Mouse (Mus musculus): ENCODE data around the gene Fam78a. TPM values are rescaled to one million over a fixed set of nuclear protein-coding genes. Genes with fewer than 3 reads are reported as not detected.

The Fam78a gene
- polyA plus RNA-seq, 1 experiment from 2014 or later, result 1.7 TPM

- Histone ChIP-seq H3K9me3 (ENCODE audit: control insufficient read depth, low read length) (no peaks in the 10 kb centered on the region), H3K9ac (ENCODE audit: low read depth, low read length) (no peak overlapping the region), H3K4me3 (ENCODE audit: low read length) (no peak overlapping the region), H3K27me3 (ENCODE audit: control insufficient read depth, insufficient read depth, low read length) (no peaks in the 10 kb centered on the region), H3K4me1 (ENCODE audit: control insufficient read depth, insufficient read depth, low read length) (no peaks in the 10 kb centered on the region), H3K27ac (ENCODE audit: low read depth, low read length) (no peak overlapping the region), H3K36me3 (ENCODE audit: control insufficient read depth, insufficient read depth, low read length) (no peaks in the 10 kb centered on the region), H3K4me2 (replicated peaks; ENCODE audit: low read depth, low read length) (no peak overlapping the region)
- 0 out of 2 replicates have a peak, but pooled peaks have one; percentile 15 for ATAC-seq (ENCODE audit: low FRiP score, low TSS enrichment)
- 33% methylated on average over 16 of the region's 16 CpGs for WGBS
Observed at GRCm38 (mm10) chr2:32127653-32128535, 43.2 kb upstream of the Fam78a start.

GRCm38 (mm10) chr2:32121785-32122184, 37.1 kb upstream of the Fam78a start:
- H3K4me3 ChIP-seq (ENCODE audit: low read length), result no peak overlapping the region
- peaks cover 4% of the 10 kb centered on the region; the same call in 1 of the 2 replicates for H3K4me1 ChIP-seq (ENCODE audit: control insufficient read depth, insufficient read depth, low read length)
- H3K9me3 ChIP-seq (ENCODE audit: control insufficient read depth, low read length), result peaks cover 1% of the 10 kb centered on the region; the same call in 1 of the 2 replicates
- 82% methylated on average over 2 of the region's 2 CpGs for WGBS
- H3K9ac ChIP-seq (ENCODE audit: low read depth, low read length), result no peak overlapping the region
- no peaks in the 10 kb centered on the region for H3K27me3 ChIP-seq (ENCODE audit: control insufficient read depth, insufficient read depth, low read length)
- ATAC-seq (ENCODE audit: low FRiP score, low TSS enrichment), result no peak
- H3K27ac ChIP-seq (ENCODE audit: low read depth, low read length), result no peak overlapping the region
- no peak overlapping the region for H3K4me2 ChIP-seq (replicated peaks; ENCODE audit: low read depth, low read length)
- no peaks in the 10 kb centered on the region for H3K36me3 ChIP-seq (ENCODE audit: control insufficient read depth, insufficient read depth, low read length)

GRCm38 (mm10) chr2:32121150-32121549, 36.5 kb upstream of the Fam78a start:
- H3K36me3 ChIP-seq (ENCODE audit: control insufficient read depth, insufficient read depth, low read length), result no peaks in the 10 kb centered on the region
- no peak overlapping the region for H3K4me2 ChIP-seq (replicated peaks; ENCODE audit: low read depth, low read length)
- no peak overlapping the region for H3K9ac ChIP-seq (ENCODE audit: low read depth, low read length)
- H3K4me1 ChIP-seq (ENCODE audit: control insufficient read depth, insufficient read depth, low read length), result peaks cover 4% of the 10 kb centered on the region; the same call in 1 of the 2 replicates
- H3K4me3 ChIP-seq (ENCODE audit: low read length), result no peak overlapping the region
- H3K27ac ChIP-seq (ENCODE audit: low read depth, low read length), result no peak overlapping the region
- ATAC-seq (ENCODE audit: low FRiP score, low TSS enrichment), result no peak
- H3K9me3 ChIP-seq (ENCODE audit: control insufficient read depth, low read length), result peaks cover 2% of the 10 kb centered on the region; the same call in 1 of the 2 replicates
- 57% methylated on average over 5 of the region's 5 CpGs for WGBS
- H3K27me3 ChIP-seq (ENCODE audit: control insufficient read depth, insufficient read depth, low read length), result no peaks in the 10 kb centered on the region

GRCm38 (mm10) chr2:32119802-32120750, 35.4 kb upstream of the Fam78a start:
- no peaks in the 10 kb centered on the region for H3K36me3 ChIP-seq (ENCODE audit: control insufficient read depth, insufficient read depth, low read length)
- H3K27ac ChIP-seq (ENCODE audit: low read depth, low read length), result no peak overlapping the region
- H3K4me2 ChIP-seq (replicated peaks; ENCODE audit: low read depth, low read length), result no peak overlapping the region
- no peak overlapping the region for H3K9ac ChIP-seq (ENCODE audit: low read depth, low read length)
- H3K9me3 ChIP-seq (ENCODE audit: control insufficient read depth, low read length), result peaks cover 2% of the 10 kb centered on the region; the same call in 1 of the 2 replicates
- WGBS, result 81% methylated on average over 20 of the region's 20 CpGs
- H3K4me1 ChIP-seq (ENCODE audit: control insufficient read depth, insufficient read depth, low read length), result peaks cover 4% of the 10 kb centered on the region; the same call in 1 of the 2 replicates
- no peaks in the 10 kb centered on the region for H3K27me3 ChIP-seq (ENCODE audit: control insufficient read depth, insufficient read depth, low read length)
- ATAC-seq (ENCODE audit: low FRiP score, low TSS enrichment), result no peak
- no peak overlapping the region for H3K4me3 ChIP-seq (ENCODE audit: low read length)

- Histone ChIP-seq H3K4me2 (replicated peaks; ENCODE audit: low read depth, low read length) (no peak overlapping the region), H3K4me1 (ENCODE audit: control insufficient read depth, insufficient read depth, low read length) (no peaks in the 10 kb centered on the region), H3K9me3 (ENCODE audit: control insufficient read depth, low read length) (peaks cover 2% of the 10 kb centered on the region; the same call in 1 of the 2 replicates), H3K4me3 (ENCODE audit: low read length) (no peak overlapping the region), H3K27ac (ENCODE audit: low read depth, low read length) (no peak overlapping the region), H3K27me3 (ENCODE audit: control insufficient read depth, insufficient read depth, low read length) (no peaks in the 10 kb centered on the region), H3K9ac (ENCODE audit: low read depth, low read length) (no peak overlapping the region), H3K36me3 (ENCODE audit: control insufficient read depth, insufficient read depth, low read length) (no peaks in the 10 kb centered on the region; the same call in 1 of the 2 replicates)
- WGBS, result 87% methylated on average over 4 of the region's 4 CpGs
- no peak for ATAC-seq (ENCODE audit: low FRiP score, low TSS enrichment)
Observed at GRCm38 (mm10) chr2:32115851-32116268, 31.2 kb upstream of the Fam78a start.

- WGBS, result 68% methylated on average over 2 of the region's 2 CpGs
- no peak overlapping the region for H3K27ac ChIP-seq (ENCODE audit: low read depth, low read length)
- H3K4me2 ChIP-seq (replicated peaks; ENCODE audit: low read depth, low read length), result no peak overlapping the region
- H3K9ac ChIP-seq (ENCODE audit: low read depth, low read length), result no peak overlapping the region
- no peaks in the 10 kb centered on the region for H3K27me3 ChIP-seq (ENCODE audit: control insufficient read depth, insufficient read depth, low read length)
- H3K36me3 ChIP-seq (ENCODE audit: control insufficient read depth, insufficient read depth, low read length), result no peaks in the 10 kb centered on the region; the same call in 1 of the 2 replicates
- peaks cover 2% of the 10 kb centered on the region; the same call in 1 of the 2 replicates for H3K9me3 ChIP-seq (ENCODE audit: control insufficient read depth, low read length)
- no peak for ATAC-seq (ENCODE audit: low FRiP score, low TSS enrichment)
- H3K4me3 ChIP-seq (ENCODE audit: low read length), result no peak overlapping the region
- no peaks in the 10 kb centered on the region for H3K4me1 ChIP-seq (ENCODE audit: control insufficient read depth, insufficient read depth, low read length)
Observed at GRCm38 (mm10) chr2:32112548-32112947, 27.9 kb upstream of the Fam78a start.

- Histone ChIP-seq H3K4me2 (replicated peaks; ENCODE audit: low read depth, low read length) (no peak overlapping the region), H3K9me3 (ENCODE audit: control insufficient read depth, low read length) (no peaks in the 10 kb centered on the region), H3K4me1 (ENCODE audit: control insufficient read depth, insufficient read depth, low read length) (no peaks in the 10 kb centered on the region), H3K27ac (ENCODE audit: low read depth, low read length) (no peak overlapping the region), H3K9ac (ENCODE audit: low read depth, low read length) (no peak overlapping the region), H3K4me3 (ENCODE audit: low read length) (no peak overlapping the region), H3K27me3 (ENCODE audit: control insufficient read depth, insufficient read depth, low read length) (no peaks in the 10 kb centered on the region), H3K36me3 (ENCODE audit: control insufficient read depth, insufficient read depth, low read length) (no peaks in the 10 kb centered on the region; the same call in 1 of the 2 replicates)
- WGBS, result 94% methylated on average over 1 of the region's 1 CpGs
- ATAC-seq (ENCODE audit: low FRiP score, low TSS enrichment), result no peak
Observed at GRCm38 (mm10) chr2:32111268-32111667, 26.6 kb upstream of the Fam78a start.

GRCm38 (mm10) chr2:32105930-32106329, 21.3 kb upstream of the Fam78a start:
- no peak for ATAC-seq (ENCODE audit: low FRiP score, low TSS enrichment)
- no peaks in the 10 kb centered on the region; the same call in 1 of the 2 replicates for H3K36me3 ChIP-seq (ENCODE audit: control insufficient read depth, insufficient read depth, low read length)
- no peak overlapping the region for H3K27ac ChIP-seq (ENCODE audit: low read depth, low read length)
- no peak overlapping the region for H3K4me2 ChIP-seq (replicated peaks; ENCODE audit: low read depth, low read length)
- no peaks in the 10 kb centered on the region for H3K27me3 ChIP-seq (ENCODE audit: control insufficient read depth, insufficient read depth, low read length)
- no peak overlapping the region for H3K9ac ChIP-seq (ENCODE audit: low read depth, low read length)
- no peak overlapping the region for H3K4me3 ChIP-seq (ENCODE audit: low read length)
- no peaks in the 10 kb centered on the region for H3K9me3 ChIP-seq (ENCODE audit: control insufficient read depth, low read length)
- no peaks in the 10 kb centered on the region for H3K4me1 ChIP-seq (ENCODE audit: control insufficient read depth, insufficient read depth, low read length)
- WGBS, result 87% methylated on average over 7 of the region's 7 CpGs
